Mouse (Mus musculus) gastrocnemius, adult 18-20 months (tissue): ENCODE results near the gene Gm4631. TPM values are rescaled to one million over a fixed set of nuclear protein-coding genes. Genes with fewer than 3 reads are reported as not detected.
"Not testable (repeated sequence)": the region's sequence is repeated elsewhere in the genome, so short reads cannot be mapped to it uniquely, and the experiment has no call there.

ENCODE experiments used
- DNase-seq: peaks from one replicate; pipeline ENCODE4 v3.0.0; 2021; ENCODE audit warnings: low spot score
- long read RNA-seq, 2 experiments: library from polyadenylated mRNA; stranded (forward); transcript quantifications; one replicate each; pipeline ENCODE4 v2.0.0; 2021
- total RNA-seq, 2 experiments: library from RNA; stranded (reverse); gene quantifications; 2 replicates each; pipeline ENCODE4 v1.2.3; 2021

Gm4631 gene
- total RNA-seq: 10 to 100 TPM; 37.4 to 43.7 TPM
- long read RNA-seq, experiment 1: 0 reads
- long read RNA-seq, experiment 2, partial matches to known transcripts: 1 of 1 reads
- long read RNA-seq, experiment 2, other reads (novel, unspliced or antisense): 0 of 1 reads

GRCm38 (mm10) chr2:175338097-175338496, at the start of gene Gm4631:
Gene Gm4631 (minus strand): TSS chr2:175338197.
- DNase-seq: not testable (repeated sequence)

DNA sequence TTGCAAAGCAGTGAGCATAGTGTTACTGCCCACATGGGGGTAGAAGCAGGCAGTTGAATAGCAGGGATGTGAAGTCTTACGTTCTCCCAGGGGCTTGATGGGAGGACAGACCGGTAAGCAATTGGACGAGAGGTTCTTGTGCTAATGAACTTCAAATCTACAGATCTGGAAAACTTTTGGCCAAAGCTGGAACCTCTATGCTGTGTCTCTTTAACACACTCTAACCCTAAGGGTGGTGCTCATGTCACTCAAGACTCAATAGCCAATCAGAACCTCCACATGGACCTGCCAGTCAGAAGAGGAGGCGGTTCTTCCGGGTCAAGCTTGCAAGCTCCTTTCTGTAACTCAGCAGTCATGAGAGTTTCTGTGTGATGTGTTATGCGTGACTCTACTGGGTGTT, 34.1 kb upstream of the Gm4631 start, which contains the start of gene Zfp968:
Gene Zfp968, plus strand, starts transcription at position 301 of the 400 bp plus-strand sequence.
- not testable (repeated sequence) for DNase-seq

GRCm38 (mm10) chr2:175274825-175275224, 63.2 kb downstream of the Gm4631 start, which contains the start of gene Gm14440:
Gene Gm14440 (plus strand): TSS chr2:175275125.
- not testable (repeated sequence) for DNase-seq

Other genes starting within 250 kb of the Gm4631 start
- gene Gm14399, start 196.2 kb downstream of the Gm4631 start, total RNA-seq: 1 to 10 TPM; 6.4 to 8.1 TPM
- gene Gm14443, start 162.3 kb downstream of the Gm4631 start, total RNA-seq: under 1 TPM; 0.28 to 0.78 TPM
- 10 to 100 TPM; 51.7 to 58.7 TPM for gene Gm14391, start 131.3 kb downstream of the Gm4631 start, total RNA-seq
- 1 to 10 TPM; 6.4 to 6.5 TPM for gene Gm14440, start 63.1 kb downstream of the Gm4631 start, total RNA-seq
- gene Zfp968, start 34.2 kb upstream of the Gm4631 start, total RNA-seq: 1 to 10 TPM; 5.5 to 6.6 TPM
- 1 to 10 TPM; 2.2 to 4.6 TPM for gene Gm4724, start 97.6 kb upstream of the Gm4631 start, total RNA-seq
- 1 to 10 TPM; 4.8 to 6.3 TPM for gene Zfp965, start 131.8 kb upstream of the Gm4631 start, total RNA-seq